Mouse (Mus musculus): Measurements from ENCODE around the gene Sycp3.
A peak's percentile ranks its signal among the peaks of the same experiment; 100 is the strongest.

DNA sequence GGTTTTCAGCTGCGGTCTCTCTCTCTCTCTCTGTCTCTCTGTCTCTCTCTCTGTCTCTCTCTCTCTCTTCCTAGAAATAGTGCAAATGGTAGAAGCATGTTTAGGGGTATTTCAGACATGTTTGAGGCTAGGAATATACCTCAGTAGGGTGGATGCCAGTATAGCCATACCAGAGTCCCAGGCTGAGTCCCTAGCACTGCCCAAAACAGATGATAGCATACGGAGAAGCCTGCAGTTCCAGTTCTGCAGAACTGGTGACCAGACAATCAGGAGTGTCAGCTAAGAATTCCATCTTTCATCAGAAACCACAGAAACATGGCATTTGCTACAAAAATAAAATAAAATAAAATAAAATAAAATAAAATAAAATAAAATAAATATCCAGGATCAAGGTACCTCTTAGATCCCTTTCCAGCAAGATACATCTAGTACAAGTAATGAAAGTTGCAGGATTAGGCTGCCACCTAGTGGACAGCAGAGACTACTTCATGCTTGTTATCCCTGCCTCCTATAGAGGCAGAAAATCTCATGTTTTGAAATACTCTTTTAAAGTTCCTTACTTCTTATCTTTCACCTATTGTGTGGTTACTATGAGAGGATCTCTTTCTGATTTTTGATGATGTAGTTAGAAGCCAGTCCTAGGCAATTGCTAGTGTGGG lies 33.1 kb upstream of the Sycp3 start:
- TF ChIP-seq CTCF (IDR thresholded peaks at IDR 0.05; ENCODE audit: low read depth): peak; percentile 77
- no peak for TF ChIP-seq EP300 (IDR thresholded peaks at IDR 0.05; ENCODE audit: low read depth)

Data from heart, postnatal 0 days (tissue).